Mouse (Mus musculus): Measurements from ENCODE around the gene Otub1. TPM values are rescaled to one million over a fixed set of nuclear protein-coding genes. Genes with fewer than 3 reads are reported as not detected.

Otub1 gene
- polyA plus RNA-seq, 1 experiment from 2014 or later = 197 TPM

- WGBS = 72% methylated on average over 5 of the region's 5 CpGs
- TF ChIP-seq CTCF (IDR thresholded peaks at IDR 0.05; ENCODE audit: low read depth) = no peak
- H3K4me1 ChIP-seq (replicated peaks; ENCODE audit: insufficient read depth, low read length) = peaks cover 20% of the 10 kb centered on the region; the same call in 1 of the 2 replicates
- no peak overlapping the region for H3K9ac ChIP-seq (ENCODE audit: low read depth, low read length)
- no peaks in the 10 kb centered on the region for H3K27me3 ChIP-seq (ENCODE audit: insufficient read depth, low read length)
- no peak overlapping the region for H3K27ac ChIP-seq
- ATAC-seq (replicated peaks; ENCODE audit: low FRiP score, low read depth) (no peak), DNase-seq (ENCODE audit: low spot score) (peak; percentile 41)
- peaks cover 14% of the 10 kb centered on the region for H3K36me3 ChIP-seq (ENCODE audit: insufficient read depth, low read length)
- no peaks in the 10 kb centered on the region for H3K9me3 ChIP-seq (replicated peaks; ENCODE audit: low read length)
- no peak overlapping the region for H3K4me3 ChIP-seq (replicated peaks; ENCODE audit: low read depth, low read length)
- H3K4me2 ChIP-seq (ENCODE audit: low read length) = no peak overlapping the region
Measured at GRCm38 (mm10) chr19:7214484-7214883, 8.4 kb upstream of the Otub1 start.

DNA sequence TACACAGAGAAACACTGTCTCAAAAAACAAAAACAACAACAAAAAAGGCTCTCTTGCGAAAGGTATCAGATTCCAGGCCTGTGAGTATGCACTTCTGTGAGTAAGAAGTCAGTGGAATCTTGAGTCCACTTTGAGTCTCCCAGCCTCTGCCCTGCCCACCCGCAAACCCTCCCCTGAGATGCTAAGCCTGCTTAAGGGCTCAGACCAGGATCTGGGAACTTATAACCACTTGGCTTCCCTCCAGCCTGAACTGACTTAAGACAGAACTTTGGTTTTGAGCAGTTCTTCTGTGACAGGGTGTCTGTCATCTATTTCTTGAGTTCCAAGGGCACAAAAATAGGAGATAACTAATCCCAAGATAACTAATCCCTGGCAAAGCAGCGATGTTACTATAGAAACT lies 6.9 kb upstream of the Otub1 start:
- Histone ChIP-seq H3K4me2 (ENCODE audit: low read length) (no peak overlapping the region), H3K36me3 (ENCODE audit: insufficient read depth, low read length) (peaks cover 14% of the 10 kb centered on the region), H3K27me3 (ENCODE audit: insufficient read depth, low read length) (no peaks in the 10 kb centered on the region), H3K4me3 (replicated peaks; ENCODE audit: low read depth, low read length) (no peak overlapping the region), H3K27ac (no peak overlapping the region), H3K9ac (ENCODE audit: low read depth, low read length) (no peak overlapping the region), H3K4me1 (replicated peaks; ENCODE audit: insufficient read depth, low read length) (peaks cover 20% of the 10 kb centered on the region; the same call in 1 of the 2 replicates), H3K9me3 (replicated peaks; ENCODE audit: low read length) (no peaks in the 10 kb centered on the region)
- no peak for DNase-seq (ENCODE audit: low spot score)
- no peak for ATAC-seq (replicated peaks; ENCODE audit: low FRiP score, low read depth)
- WGBS = 92% methylated on average over 3 of the region's 3 CpGs
- TF ChIP-seq CTCF (IDR thresholded peaks at IDR 0.05; ENCODE audit: low read depth) = no peak

DNA sequence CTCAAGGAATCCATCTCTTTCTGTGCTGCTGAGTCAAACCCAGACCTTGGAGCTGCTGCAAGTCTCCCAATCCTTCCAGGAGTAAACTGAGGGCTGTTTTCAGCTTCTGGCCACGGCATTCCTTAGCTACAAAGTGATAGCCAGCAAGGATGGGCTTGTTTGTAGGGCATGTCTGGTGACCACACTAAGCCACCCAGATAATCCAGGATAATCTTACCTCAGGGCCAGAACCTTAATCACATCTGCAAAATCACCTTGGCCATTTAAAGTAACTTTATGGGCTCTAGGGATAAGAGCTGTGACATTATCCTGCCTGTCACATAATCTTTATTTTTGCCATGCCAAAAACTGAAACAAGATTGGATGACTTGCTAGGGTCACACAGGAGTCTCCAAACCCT lies 6.1 kb upstream of the Otub1 start:
- TF ChIP-seq CTCF (IDR thresholded peaks at IDR 0.05; ENCODE audit: low read depth) = no peak
- Histone ChIP-seq H3K9ac (ENCODE audit: low read depth, low read length) (no peak overlapping the region), H3K4me1 (replicated peaks; ENCODE audit: insufficient read depth, low read length) (peaks cover 20% of the 10 kb centered on the region; the same call in 1 of the 2 replicates), H3K36me3 (ENCODE audit: insufficient read depth, low read length) (peaks cover 14% of the 10 kb centered on the region), H3K4me3 (replicated peaks; ENCODE audit: low read depth, low read length) (no peak overlapping the region), H3K4me2 (ENCODE audit: low read length) (no peak overlapping the region), H3K27ac (no peak overlapping the region), H3K27me3 (ENCODE audit: insufficient read depth, low read length) (no peaks in the 10 kb centered on the region), H3K9me3 (replicated peaks; ENCODE audit: low read length) (no peaks in the 10 kb centered on the region)
- no peak for ATAC-seq (replicated peaks; ENCODE audit: low FRiP score, low read depth)
- WGBS = 74% methylated on average over 1 of the region's 1 CpGs
- DNase-seq (ENCODE audit: low spot score) = no peak

GRCm38 (mm10) chr19:7209907-7210646 lies 4.0 kb upstream of the Otub1 start:
- Histone ChIP-seq H3K9ac (ENCODE audit: low read depth, low read length) (no peak overlapping the region), H3K4me1 (replicated peaks; ENCODE audit: insufficient read depth, low read length) (peaks cover 17% of the 10 kb centered on the region), H3K9me3 (replicated peaks; ENCODE audit: low read length) (no peaks in the 10 kb centered on the region), H3K27me3 (ENCODE audit: insufficient read depth, low read length) (no peaks in the 10 kb centered on the region), H3K36me3 (ENCODE audit: insufficient read depth, low read length) (peaks cover 12% of the 10 kb centered on the region), H3K4me3 (replicated peaks; ENCODE audit: low read depth, low read length) (no peak overlapping the region), H3K27ac (no peak overlapping the region), H3K4me2 (ENCODE audit: low read length) (no peak overlapping the region)
- 89% methylated on average over 7 of the region's 7 CpGs for WGBS
- TF ChIP-seq CTCF (IDR thresholded peaks at IDR 0.05; ENCODE audit: low read depth) = peak; percentile 46; the same call in 1 of the 2 replicates
- DNase-seq (ENCODE audit: low spot score) (no peak), ATAC-seq (replicated peaks; ENCODE audit: low FRiP score, low read depth) (no peak)

- H3K4me2 ChIP-seq (ENCODE audit: low read length) = peak overlapping the region; percentile 81
Measured at GRCm38 (mm10) chr19:7205326-7205725, 790 bp downstream of the Otub1 start.

DNA sequence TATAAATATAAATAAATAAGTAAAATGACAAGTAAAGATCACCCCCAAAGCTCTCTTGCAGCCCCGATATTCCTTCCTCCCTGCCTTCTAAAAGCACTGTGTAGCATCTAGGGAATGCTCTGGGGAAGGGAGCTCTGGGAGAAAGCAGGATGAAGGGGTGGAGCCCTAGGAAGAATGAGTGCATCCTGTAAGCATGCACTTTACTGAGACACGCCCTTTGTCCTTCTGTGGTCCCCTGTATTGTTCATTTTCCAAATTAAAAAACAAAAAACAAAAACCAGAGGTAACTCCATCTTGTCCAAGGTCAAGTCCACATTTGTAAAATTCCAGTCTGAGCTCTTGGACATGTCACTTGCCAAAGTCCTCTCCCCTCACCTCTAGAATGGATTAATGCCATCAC lies 1.2 kb downstream of the Otub1 start:
- ATAC-seq (replicated peaks; ENCODE audit: low FRiP score, low read depth) (no peak), DNase-seq (ENCODE audit: low spot score) (no peak)
- H3K27me3 ChIP-seq (ENCODE audit: insufficient read depth, low read length) = no peaks in the 10 kb centered on the region
- peaks cover 33% of the 10 kb centered on the region for H3K36me3 ChIP-seq (ENCODE audit: insufficient read depth, low read length)
- peaks cover 20% of the 10 kb centered on the region for H3K4me1 ChIP-seq (replicated peaks; ENCODE audit: insufficient read depth, low read length)
- peak overlapping the region; percentile 98; the same call in 1 of the 2 replicates for H3K27ac ChIP-seq
- H3K4me3 ChIP-seq (replicated peaks; ENCODE audit: low read depth, low read length) = peak overlapping the region; percentile 92; the same call in 1 of the 2 replicates
- peak overlapping the region; percentile 81 for H3K4me2 ChIP-seq (ENCODE audit: low read length)
- WGBS = 60% methylated on average over 2 of the region's 2 CpGs
- peak overlapping the region; percentile 83 for H3K9ac ChIP-seq (ENCODE audit: low read depth, low read length)
- no peaks in the 10 kb centered on the region for H3K9me3 ChIP-seq (replicated peaks; ENCODE audit: low read length)
- no peak for TF ChIP-seq CTCF (IDR thresholded peaks at IDR 0.05; ENCODE audit: low read depth)

More at GRCm38 (mm10) chr19:7205326-7205725, 790 bp downstream of the Otub1 start:
- Histone ChIP-seq H3K9ac (ENCODE audit: low read depth, low read length) (peak overlapping the region; percentile 83), H3K27ac (peak overlapping the region; percentile 98), H3K27me3 (ENCODE audit: insufficient read depth, low read length) (no peaks in the 10 kb centered on the region), H3K36me3 (ENCODE audit: insufficient read depth, low read length) (peaks cover 28% of the 10 kb centered on the region), H3K9me3 (replicated peaks; ENCODE audit: low read length) (no peaks in the 10 kb centered on the region), H3K4me3 (replicated peaks; ENCODE audit: low read depth, low read length) (peak overlapping the region; percentile 92), H3K4me1 (replicated peaks; ENCODE audit: insufficient read depth, low read length) (peaks cover 20% of the 10 kb centered on the region)
- TF ChIP-seq CTCF (IDR thresholded peaks at IDR 0.05; ENCODE audit: low read depth) = no peak
- DNase-seq (ENCODE audit: low spot score) (no peak), ATAC-seq (replicated peaks; ENCODE audit: low FRiP score, low read depth) (no peak)
- 20% methylated on average over 7 of the region's 7 CpGs for WGBS
